Mouse (Mus musculus): ENCODE measurements at regions not wholly inside any gene's neighbourhood (a gene's known extent, or its start where the extent isn't known, plus 50 kb on each side); places are given as distances from the start of the nearest gene placed in this dataset.
A peak's percentile ranks its signal among the peaks of the same experiment; 100 is the strongest.

DNA sequence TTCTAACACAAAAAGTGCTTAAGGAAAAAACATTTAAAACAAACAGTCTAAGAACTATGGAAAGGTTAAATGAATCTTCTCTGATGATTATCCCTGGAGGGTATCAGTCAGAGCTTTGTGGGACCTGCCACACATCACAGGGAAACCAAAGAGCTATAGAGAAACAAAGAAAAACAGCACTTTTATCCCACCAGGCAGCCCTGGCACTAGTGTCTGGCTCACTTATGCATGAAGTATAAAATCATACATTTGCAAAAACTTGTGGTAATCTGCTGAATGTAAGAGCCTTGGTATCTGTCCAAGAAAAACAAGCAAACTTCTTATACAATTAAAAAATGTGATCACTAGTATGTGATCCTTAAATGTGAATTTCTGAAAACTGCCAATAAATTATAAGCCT, 972.4 kb upstream of the Ctnnd2 start:
- DNase-seq (ENCODE audit: low spot score): no peak

DNA sequence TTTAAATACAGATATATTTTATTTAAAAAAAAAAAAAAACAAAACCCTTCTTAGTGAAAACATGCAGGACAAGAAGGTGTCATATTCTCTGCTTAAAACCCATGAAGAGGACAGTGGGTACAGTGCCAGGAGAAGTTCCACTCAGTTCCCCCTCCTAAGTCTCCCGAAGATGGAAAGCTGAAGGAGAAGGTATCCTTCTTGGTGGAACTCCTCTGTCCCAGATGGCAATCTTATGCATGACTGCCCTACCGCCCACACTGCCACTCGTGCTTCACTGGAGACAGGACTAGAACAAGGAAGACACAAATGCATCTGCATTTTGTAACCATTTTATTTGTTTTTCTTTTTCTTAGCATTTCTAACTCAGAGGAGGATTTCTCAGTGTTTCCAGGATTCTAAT, 948.7 kb upstream of the Ctnnd2 start:
- DNase-seq (ENCODE audit: low spot score): no peak

DNA sequence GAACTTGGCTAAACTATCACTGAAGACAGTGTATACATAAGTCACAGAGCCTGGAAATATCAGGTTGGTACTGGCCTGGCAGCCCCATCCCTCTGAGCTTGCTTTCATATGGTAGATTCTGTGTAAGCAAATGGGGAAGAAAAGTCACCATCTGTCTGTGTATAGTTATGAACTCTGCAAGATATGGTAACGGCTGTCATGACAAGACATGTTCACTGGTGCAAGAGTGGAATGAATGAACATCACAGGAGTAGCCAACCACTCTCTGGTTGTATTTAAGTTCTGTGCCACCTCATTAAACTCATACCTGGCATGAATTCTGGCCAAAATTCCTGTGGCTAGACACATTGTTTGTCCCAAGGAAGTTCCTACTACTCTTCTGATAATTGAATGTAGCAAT, 945.5 kb upstream of the Ctnnd2 start:
- no peak for DNase-seq (ENCODE audit: low spot score)

DNA sequence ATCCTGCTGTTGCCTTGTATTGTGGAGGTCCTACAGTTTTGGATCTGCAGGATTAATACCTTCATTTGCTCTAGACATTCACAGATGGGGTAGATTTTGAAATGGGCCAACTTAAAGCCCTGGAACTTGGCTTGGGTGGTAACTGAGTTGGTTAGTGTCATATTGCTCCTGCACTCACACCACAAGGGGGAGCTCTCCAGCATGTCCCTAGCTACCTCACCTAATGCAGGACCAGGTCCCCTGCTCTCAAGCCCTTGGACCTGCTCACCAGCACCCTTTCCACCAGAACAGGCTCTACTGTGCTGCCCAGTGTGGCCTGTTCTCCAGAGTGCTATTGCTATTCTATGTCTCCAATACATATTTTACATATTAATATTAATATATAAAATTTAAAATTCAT, 937.8 kb upstream of the Ctnnd2 start:
- DNase-seq (ENCODE audit: low spot score): no peak

DNA sequence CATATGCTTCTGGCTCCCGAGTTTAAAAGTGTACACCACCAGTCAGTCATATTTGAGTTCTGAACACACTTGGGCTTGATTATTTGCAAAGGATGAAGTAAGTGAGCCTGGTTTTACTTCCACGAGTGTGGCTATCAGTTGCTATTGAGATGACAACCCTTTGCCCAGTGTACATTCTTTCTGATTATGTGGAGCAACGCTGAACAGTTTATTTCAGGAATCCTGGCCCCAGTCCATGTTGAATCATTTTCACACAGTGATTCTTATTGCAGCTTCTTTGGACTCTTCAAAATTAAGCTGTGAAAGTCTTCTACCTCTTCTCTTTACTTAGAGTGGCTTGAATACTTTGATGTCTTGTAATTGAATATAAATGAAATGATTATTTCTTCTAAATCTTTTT, 917.2 kb upstream of the Ctnnd2 start:
- peak; percentile 7 for DNase-seq (ENCODE audit: low spot score)

DNA sequence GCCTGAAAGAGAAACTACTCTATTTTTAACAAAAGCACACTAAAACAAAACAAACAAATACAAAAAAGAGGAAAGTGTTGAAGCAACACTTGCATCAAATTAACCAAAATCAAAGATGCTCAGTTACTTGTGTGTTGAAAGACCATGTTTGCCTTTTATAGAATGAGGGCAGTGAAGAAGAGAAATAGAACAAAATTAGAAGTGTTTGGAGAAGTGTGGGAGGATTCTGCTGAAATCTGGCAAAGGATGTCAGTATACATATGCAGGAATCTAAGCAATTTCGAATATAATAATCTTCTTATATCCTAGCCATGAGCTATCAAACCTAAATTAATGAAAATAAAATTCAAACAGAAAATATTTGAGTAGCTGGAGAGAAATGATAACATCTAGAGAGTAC, 905.6 kb upstream of the Ctnnd2 start:
- DNase-seq (ENCODE audit: low spot score): no peak

DNA sequence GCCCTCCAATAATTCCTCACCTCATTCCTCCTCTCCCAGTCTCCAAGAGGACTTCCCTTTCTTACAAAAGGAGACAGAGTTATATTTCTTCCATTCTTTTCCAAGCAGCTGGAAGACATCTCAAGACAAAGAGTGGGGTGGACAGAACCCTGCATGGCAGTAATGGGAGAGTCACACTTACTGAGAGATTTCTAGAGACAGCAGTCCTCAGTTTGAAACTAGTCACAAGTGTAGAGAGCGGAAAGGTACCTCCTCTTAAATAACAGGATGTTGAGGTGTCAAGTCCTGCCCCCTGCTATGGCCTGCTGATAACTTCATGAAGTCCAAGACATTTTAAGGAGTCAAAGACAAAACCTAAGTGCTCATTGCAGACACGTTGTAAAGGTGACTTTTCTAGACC, 875.9 kb upstream of the Ctnnd2 start:
- DNase-seq (ENCODE audit: low spot score): no peak
